Comparison of ENCODE assay signal across 17 mouse cellular contexts in the genomic region with DNA sequence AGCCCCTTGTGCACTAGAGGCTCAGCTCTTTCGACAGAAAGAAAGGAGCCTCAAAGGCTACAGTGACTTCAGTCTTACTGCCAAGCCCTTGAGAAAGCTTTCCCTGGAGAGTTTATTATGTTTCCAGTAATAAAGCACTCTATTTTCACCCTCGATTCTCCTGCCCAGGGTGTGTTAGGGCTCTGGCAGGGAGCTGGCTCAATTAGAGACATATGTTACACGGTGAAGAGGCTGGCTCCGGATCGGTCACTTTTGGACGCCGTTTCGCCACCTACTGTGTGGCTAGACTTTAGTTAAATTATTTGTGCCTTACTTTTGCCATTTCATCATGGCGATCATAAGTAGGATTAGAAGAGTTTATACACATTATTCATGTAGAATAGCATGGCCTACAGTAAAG.
A peak's percentile ranks its signal among the peaks of the same experiment; 100 is the strongest.
DNase-seq lines count a peak whose midpoint lies in the region; ATAC-seq and TF ChIP-seq lines count a peak whose summit lies in the region.
"Had no signal": no experiment of that assay in that cellular context is flagged by ENCODE, and none has a peak within 500 bp of the region (broad histone marks: within the 10 kb centered on the region; RNA-seq: fewer than 3 reads in every experiment).

No protein-coding gene starts in this region.

- peaks cover 15% of the 10 kb centered on the region for H3K4me1 ChIP-seq in midbrain, embryonic 10.5 days
- H3K4me1 ChIP-seq in midbrain, embryonic 13.5 days (replicated peaks), result peaks cover 14% of the 10 kb centered on the region
- peaks cover 11% of the 10 kb centered on the region for H3K4me1 ChIP-seq in cerebellum, adult 2 months (ENCODE audit: control insufficient read depth, insufficient read depth, low read length)
- H3K4me1 ChIP-seq in embryonic facial prominence, embryonic 10.5 days, result peaks cover 50% of the 10 kb centered on the region
- peaks cover 42% of the 10 kb centered on the region for H3K4me1 ChIP-seq in limb, embryonic 15.5 days
- peaks cover 6% of the 10 kb centered on the region for H3K4me1 ChIP-seq in thymus, adult 2 months (replicated peaks; ENCODE audit: control insufficient read depth, insufficient read depth, low read length)

- WGBS in midbrain, embryonic 10.5 days, result 81% methylated on average over 9 of the region's 9 CpGs
- WGBS in midbrain, embryonic 13.5 days, result 71% methylated on average over 9 of the region's 9 CpGs
- WGBS in cerebellum, adult 2 months, result 5% methylated on average over 9 of the region's 9 CpGs
- WGBS in embryonic facial prominence, embryonic 10.5 days, result 56% methylated on average over 9 of the region's 9 CpGs
- WGBS in limb, embryonic 15.5 days, result 30% methylated on average over 9 of the region's 9 CpGs
- WGBS in thymus, adult 2 months, result 97% methylated on average over 9 of the region's 9 CpGs

- peaks cover 6% of the 10 kb centered on the region; the same call in 1 of the 2 replicates for H3K27me3 ChIP-seq in midbrain, embryonic 10.5 days (ENCODE audit: low read depth, poor library complexity, severe bottlenecking)
- H3K27me3 ChIP-seq in midbrain, embryonic 13.5 days, result 0 out of 2 replicates have a peak, but pooled peaks cover 4% of the 10 kb centered on the region
- no peaks in the 10 kb centered on the region for H3K27me3 ChIP-seq in cerebellum, adult 2 months (ENCODE audit: control insufficient read depth, insufficient read depth, low read length)
- peaks cover 10% of the 10 kb centered on the region for H3K27me3 ChIP-seq in embryonic facial prominence, embryonic 10.5 days (replicated peaks; ENCODE audit: low read depth, poor library complexity, severe bottlenecking)
- H3K27me3 ChIP-seq in limb, embryonic 15.5 days, result no peaks in the 10 kb centered on the region
- no peaks in the 10 kb centered on the region for H3K27me3 ChIP-seq in thymus, adult 2 months (ENCODE audit: control insufficient read depth, insufficient read depth, low read length)
- H3K27me3 ChIP-seq: forebrain, embryonic 13.5 days had no signal

- TF ChIP-seq CTCF in cerebellum, adult 2 months (IDR thresholded peaks at IDR 0.05; ENCODE audit: borderline replicate concordance, insufficient read depth, low read depth, low read length), result no peak
- no peak for TF ChIP-seq CTCF in thymus, adult 2 months (IDR thresholded peaks at IDR 0.05; ENCODE audit: borderline replicate concordance, control insufficient read depth, extremely low read depth, insufficient read depth, low read length, poor library complexity)

- H3K27ac ChIP-seq in midbrain, embryonic 10.5 days (replicated peaks), result peak overlapping the region; percentile 46; the same call in 1 of the 2 replicates
- no peak overlapping the region for H3K27ac ChIP-seq in midbrain, embryonic 13.5 days
- H3K27ac ChIP-seq in cerebellum, adult 2 months (ENCODE audit: insufficient read depth, low read length), result no peak overlapping the region
- H3K27ac ChIP-seq in embryonic facial prominence, embryonic 10.5 days (replicated peaks), result peak overlapping the region; percentile 73
- H3K27ac ChIP-seq in limb, embryonic 15.5 days, result peak overlapping the region; percentile 54
- no peak overlapping the region for H3K27ac ChIP-seq in thymus, adult 2 months (ENCODE audit: control insufficient read depth, insufficient read depth, low read length)
- H3K27ac ChIP-seq: forebrain, embryonic 13.5 days; hindbrain, embryonic 14.5 days had no signal

- no peak overlapping the region for H3K4me3 ChIP-seq in midbrain, embryonic 10.5 days
- no peak overlapping the region for H3K4me3 ChIP-seq in midbrain, embryonic 13.5 days (replicated peaks)
- no peak overlapping the region for H3K4me3 ChIP-seq in cerebellum, adult 2 months (replicated peaks; ENCODE audit: insufficient read depth, low read depth, low read length)
- H3K4me3 ChIP-seq in embryonic facial prominence, embryonic 10.5 days, result no peak overlapping the region
- no peak overlapping the region for H3K4me3 ChIP-seq in limb, embryonic 15.5 days
- no peak overlapping the region for H3K4me3 ChIP-seq in thymus, adult 2 months (ENCODE audit: control insufficient read depth, insufficient read depth, low read length)
- H3K4me3 ChIP-seq: forebrain, embryonic 13.5 days had no signal

- DNase-seq in midbrain, embryonic 10.5 days (ENCODE audit: low spot score), result no peak
- DNase-seq in cerebellum, adult 2 months, result peak; percentile 81 to 86
- DNase-seq in embryonic facial prominence, embryonic 10.5 days (ENCODE audit: low spot score), result peak; percentile 20
- DNase-seq in kidney, postnatal 4 days, result no peak
- no peak for DNase-seq in left cerebral cortex, postnatal 25 days (ENCODE audit: low spot score in 2 of 2)
- DNase-seq in thymus, adult 2 months, result no peak
- DNase-seq: kidney, postnatal 36 days; liver, postnatal 0 days; lung, postnatal 14 days; right cerebral cortex, postnatal 4 days; thymus, postnatal 36 days had no signal

- no peak for TF ChIP-seq POLR2A in cerebellum, adult 2 months (IDR thresholded peaks at IDR 0.05; ENCODE audit: borderline replicate concordance, insufficient read depth, low read length)
- TF ChIP-seq POLR2A in thymus, adult 2 months (IDR thresholded peaks at IDR 0.05; ENCODE audit: control insufficient read depth, extremely low read depth, insufficient read depth, low read length, poor library complexity), result no peak

- no peak for ATAC-seq in midbrain, embryonic 13.5 days
- no peak for ATAC-seq in limb, embryonic 15.5 days (ENCODE audit: insufficient number of reproducible peaks, low FRiP score, low TSS enrichment, low read depth)
- ATAC-seq: forebrain, embryonic 13.5 days; intestine, postnatal 0 days; liver, postnatal 0 days had no signal

- intact Hi-C loops in left cerebral cortex, postnatal 25 days (cut with DNase I), result no loop called here

- H3K4me2 ChIP-seq in midbrain, embryonic 13.5 days (replicated peaks), result no peak overlapping the region
- H3K4me2 ChIP-seq in limb, embryonic 15.5 days, result no peak overlapping the region
- H3K4me2 ChIP-seq: forebrain, embryonic 13.5 days; heart, embryonic 11.5 days; hindbrain, embryonic 14.5 days had no signal

- H3K9ac ChIP-seq in midbrain, embryonic 13.5 days (replicated peaks), result no peak overlapping the region
- no peak overlapping the region for H3K9ac ChIP-seq in limb, embryonic 15.5 days
- H3K9ac ChIP-seq: forebrain, embryonic 13.5 days; hindbrain, embryonic 14.5 days; liver, postnatal 0 days had no signal

- no peaks in the 10 kb centered on the region for H3K9me3 ChIP-seq in midbrain, embryonic 10.5 days (replicated peaks)
- no peaks in the 10 kb centered on the region for H3K9me3 ChIP-seq in midbrain, embryonic 13.5 days
- H3K9me3 ChIP-seq in embryonic facial prominence, embryonic 10.5 days, result no peaks in the 10 kb centered on the region
- H3K9me3 ChIP-seq in limb, embryonic 15.5 days, result no peaks in the 10 kb centered on the region
- H3K9me3 ChIP-seq: forebrain, embryonic 13.5 days had no signal

- no peaks in the 10 kb centered on the region for H3K36me3 ChIP-seq in midbrain, embryonic 10.5 days
- no peaks in the 10 kb centered on the region for H3K36me3 ChIP-seq in midbrain, embryonic 13.5 days
- no peaks in the 10 kb centered on the region for H3K36me3 ChIP-seq in embryonic facial prominence, embryonic 10.5 days (replicated peaks)
- no peaks in the 10 kb centered on the region for H3K36me3 ChIP-seq in limb, embryonic 15.5 days
- no peaks in the 10 kb centered on the region for H3K36me3 ChIP-seq in thymus, adult 2 months (ENCODE audit: control insufficient read depth, insufficient read depth, low read length)

Comparison
In these comparisons a context has a peak if more than half of its experiments do, and no peak if none do; other contexts are left out.
1. H3K27ac ChIP-seq: peak in midbrain, embryonic 10.5 days (single experiment), embryonic facial prominence, embryonic 10.5 days (single experiment) and limb, embryonic 15.5 days (single experiment); none in midbrain, embryonic 13.5 days (single experiment), cerebellum, adult 2 months (single experiment) and thymus, adult 2 months (single experiment).
2. DNase-seq: peak in cerebellum, adult 2 months (2 of 2) and embryonic facial prominence, embryonic 10.5 days (single experiment); none in midbrain, embryonic 10.5 days (single experiment), kidney, postnatal 4 days (0 of 2), left cerebral cortex, postnatal 25 days (0 of 2) and thymus, adult 2 months (single experiment).